Mouse (Mus musculus) retina, embryonic 14.5 days (tissue): ENCODE measurements around the gene Egln3.

Source experiments
- DNase-seq: peaks from one replicate; pipeline ENCODE4 v3.0.0-alpha.2; 2015; ENCODE audit warnings: low spot score

Egln3 gene

GRCm38 (mm10) chr12:54202765-54203655, 650 bp downstream of the Egln3 start:
- peak; percentile 51 for DNase-seq

GRCm38 (mm10) chr12:54202276-54202675, 1.4 kb downstream of the Egln3 start:
- peak; percentile 15 for DNase-seq

- peak; percentile 9 for DNase-seq
Observed at GRCm38 (mm10) chr12:54200856-54201255, 2.8 kb downstream of the Egln3 start.

- peak; percentile 58 for DNase-seq
Observed at GRCm38 (mm10) chr12:54200172-54200571, 3.5 kb downstream of the Egln3 start.

GRCm38 (mm10) chr12:54198282-54198918, 5.3 kb downstream of the Egln3 start:
- no peak for DNase-seq

- peak; percentile 11 for DNase-seq
Observed at GRCm38 (mm10) chr12:54197849-54198248, 5.8 kb downstream of the Egln3 start.

- DNase-seq, result peak; percentile 16
Observed at GRCm38 (mm10) chr12:54197301-54197782, 6.3 kb downstream of the Egln3 start.

GRCm38 (mm10) chr12:54196881-54197280, 6.8 kb downstream of the Egln3 start:
- no peak for DNase-seq

- peak; percentile 59 for DNase-seq
Observed at GRCm38 (mm10) chr12:54194159-54194558, 9.5 kb downstream of the Egln3 start.

- no peak for DNase-seq
Observed at GRCm38 (mm10) chr12:54192305-54192661, 11.4 kb downstream of the Egln3 start.

GRCm38 (mm10) chr12:54191608-54192304, 11.9 kb downstream of the Egln3 start:
- DNase-seq, result peak; percentile 89

GRCm38 (mm10) chr12:54191181-54191580, 12.5 kb downstream of the Egln3 start:
- DNase-seq, result no peak

GRCm38 (mm10) chr12:54187812-54188600, 15.7 kb downstream of the Egln3 start:
- DNase-seq, result no peak

GRCm38 (mm10) chr12:54186926-54187623, 16.6 kb downstream of the Egln3 start:
- DNase-seq, result no peak

GRCm38 (mm10) chr12:54184264-54184663, 19.4 kb downstream of the Egln3 start:
- no peak for DNase-seq

- no peak for DNase-seq
Observed at GRCm38 (mm10) chr12:54178323-54178722, 25.3 kb downstream of the Egln3 start.

- DNase-seq, result no peak
Observed at GRCm38 (mm10) chr12:54168786-54169185, 34.9 kb downstream of the Egln3 start.

- DNase-seq, result peak; percentile 18
Observed at GRCm38 (mm10) chr12:54167737-54168136, 35.9 kb downstream of the Egln3 start.

- DNase-seq, result no peak
Observed at GRCm38 (mm10) chr12:54164724-54165050, 39.0 kb downstream of the Egln3 start.

- no peak for DNase-seq
Observed at GRCm38 (mm10) chr12:54164040-54164723, 39.5 kb downstream of the Egln3 start.

- DNase-seq, result no peak
Observed at GRCm38 (mm10) chr12:54163166-54163565, 40.5 kb downstream of the Egln3 start.
